Mouse (Mus musculus) heart, embryonic 10.5 days (tissue): Measurements from ENCODE around the gene Arf3. TPM values are rescaled to one million over a fixed set of nuclear protein-coding genes. Genes with fewer than 3 reads are reported as not detected.

Experiments
- DNase-seq: peaks from one replicate; pipeline ENCODE4 v3.0.0-alpha.2; 2017; ENCODE audit warnings: low spot score
- H3K27ac ChIP-seq: fragments of 300-500 bp; sonication (generic); 2 replicates; pipeline ENCODE4 v1.5.1; 2016; ENCODE audit warnings: mild to moderate bottlenecking
- H3K27me3 ChIP-seq: fragments of 300-500 bp; sonication (generic); 2 replicates; pipeline ENCODE4 v1.6.1; 2016; ENCODE audit warnings: mild to moderate bottlenecking; ENCODE audit not compliant: poor library complexity, insufficient read depth, severe bottlenecking
- H3K36me3 ChIP-seq: fragments of 300-500 bp; sonication (generic); 2 replicates; pipeline ENCODE4 v1.6.1; 2016; ENCODE audit warnings: mild to moderate bottlenecking, moderate library complexity
- H3K4me1 ChIP-seq: fragments of 300-500 bp; sonication (generic); 2 replicates; pipeline ENCODE4 v1.6.1; 2016; ENCODE audit warnings: mild to moderate bottlenecking
- H3K4me3 ChIP-seq: fragments of 300-500 bp; sonication (generic); 2 replicates; pipeline ENCODE4 v1.5.1; 2016; ENCODE audit warnings: mild to moderate bottlenecking, moderate library complexity
- H3K9me3 ChIP-seq: fragments of 300-500 bp; sonication (generic); 2 replicates; pipeline ENCODE4 v1.6.1; 2016; ENCODE audit warnings: mild to moderate bottlenecking, moderate library complexity
- WGBS: fragments of 180-500 bp; shearing (Covaris S2); methylation state at CpG from one replicate; pipeline ENCODE4 v1.1.7; 2016; 5-methylcytosine and 5-hydroxymethylcytosine counted together
- polyA plus RNA-seq: library from polyadenylated mRNA; unstranded; fragments of >200 nt; fragmentation: Nextera tagmentation; extraction: Ambion mirVana; gene quantifications from 2 replicates; pipeline ENCODE4 v1.2.1, GENCODE M21; 2016

The Arf3 gene
- polyA plus RNA-seq, 1 experiment from 2014 or later = 42.7 TPM

DNA sequence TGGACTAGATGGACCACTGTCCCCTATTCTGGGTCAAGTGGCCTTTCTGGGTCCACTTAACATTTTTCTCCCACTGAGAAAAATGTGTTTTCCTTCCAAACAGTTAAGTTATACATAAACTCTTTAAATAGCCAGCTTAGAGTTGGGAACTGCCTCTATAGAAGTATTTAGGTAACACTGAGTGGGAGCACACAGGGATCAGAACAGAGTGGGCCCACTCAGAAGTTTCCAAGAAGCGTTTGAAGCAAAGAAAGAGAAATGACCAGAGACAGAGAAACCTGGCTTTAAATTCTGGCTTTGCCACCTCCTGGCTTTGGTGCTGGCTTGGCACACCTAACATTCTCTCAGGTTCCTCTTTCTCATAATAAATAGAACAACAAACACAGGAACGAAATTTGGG is 73.3 kb downstream of the Arf3 start:
- Histone ChIP-seq H3K4me3 (no peak overlapping the region), H3K27me3 (no peaks in the 10 kb centered on the region), H3K9me3 (no peaks in the 10 kb centered on the region), H3K27ac (0 out of 2 replicates have a peak overlapping the region, but pooled peaks have one; percentile 16), H3K36me3 (no peaks in the 10 kb centered on the region), H3K4me1 (peaks cover 40% of the 10 kb centered on the region)
- no peak for DNase-seq
- 71% methylated on average over 2 of the region's 2 CpGs for WGBS

Other genes with a start within 250 kb of the Arf3 start
- 91.7 and 127 TPM in 2 replicates for gene Kansl2, start 228.9 kb downstream of the Arf3 start, polyA plus RNA-seq
- 42.8 and 53.0 TPM in 2 replicates for gene Ccnt1, start 192.3 kb downstream of the Arf3 start, polyA plus RNA-seq
- 0.43 TPM in 1 of 2 replicates, not detected in the other for gene 4930415O20Rik, start 192.2 kb downstream of the Arf3 start, polyA plus RNA-seq
- gene Adcy6, start 153.1 kb downstream of the Arf3 start, polyA plus RNA-seq = 25.5 and 33.5 TPM in 2 replicates
- 9.9 and 23.3 TPM in 2 replicates for gene Cacnb3, start 132.4 kb downstream of the Arf3 start, polyA plus RNA-seq
- gene Ddx23, start 100.3 kb downstream of the Arf3 start, polyA plus RNA-seq = 15.6 and 17.5 TPM in 2 replicates
- 1.7 and 2.8 TPM in 2 replicates for gene Rnd1, start 85.8 kb downstream of the Arf3 start, polyA plus RNA-seq
- 0.44 and 0.46 TPM in 2 replicates for gene Ccdc65, start 55.0 kb downstream of the Arf3 start, polyA plus RNA-seq
- gene Fkbp11, start 35.0 kb downstream of the Arf3 start, polyA plus RNA-seq = 20.5 and 40.8 TPM in 2 replicates
- gene Wnt10b, start 14.9 kb upstream of the Arf3 start, polyA plus RNA-seq = 0.09 TPM in 1 of 2 replicates, not detected in the other
- not detected in 2 replicates for gene Wnt1, start 26.6 kb upstream of the Arf3 start, polyA plus RNA-seq
- gene Ddn, start 46.3 kb upstream of the Arf3 start, polyA plus RNA-seq = 0.06 TPM in 1 of 2 replicates, not detected in the other
- gene Prkag1, start 68.3 kb upstream of the Arf3 start, polyA plus RNA-seq = 95.0 and 97.7 TPM in 2 replicates
- 10.1 and 12.0 TPM in 2 replicates for gene Kmt2d, start 108.0 kb upstream of the Arf3 start, polyA plus RNA-seq
- gene Rhebl1, start 131.3 kb upstream of the Arf3 start, polyA plus RNA-seq = 6.5 and 11.8 TPM in 2 replicates
- 2.9 and 3.0 TPM in 2 replicates for gene Dhh, start 135.3 kb upstream of the Arf3 start, polyA plus RNA-seq
- gene Lmbr1l, start 155.0 kb upstream of the Arf3 start, polyA plus RNA-seq = 14.9 and 20.2 TPM in 2 replicates
- 1,935 and 2,007 TPM in 2 replicates for gene Tuba1b, start 171.4 kb upstream of the Arf3 start, polyA plus RNA-seq
- not detected in 2 replicates for gene Gm49450, start 190.3 kb upstream of the Arf3 start, polyA plus RNA-seq
- 1,319 and 1,394 TPM in 2 replicates for gene Tuba1a, start 190.5 kb upstream of the Arf3 start, polyA plus RNA-seq